Comparison of ENCODE assay signal across 20 mouse cellular contexts in genomic region chr6:89456409-89456961, GRCm38 (mm10).
A peak's percentile ranks its signal among the peaks of the same experiment; 100 is the strongest.
DNase-seq lines count a peak whose midpoint lies in the region; ATAC-seq lines count a peak whose summit lies in the region.
"Had no signal": no experiment of that assay in that cellular context is flagged by ENCODE, and none has a peak within 500 bp of the region (broad histone marks: within the 10 kb centered on the region; RNA-seq: fewer than 3 reads in every experiment).

No protein-coding gene starts in this region.

- H3K27ac ChIP-seq in heart, embryonic 12.5 days (ENCODE audit: poor library complexity, severe bottlenecking): peak overlapping the region; percentile 81; the same call in 1 of the 2 replicates
- H3K27ac ChIP-seq in liver, embryonic 15.5 days (replicated peaks): peak overlapping the region; percentile 63
- H3K27ac ChIP-seq in liver, embryonic 11.5 days (ENCODE audit: low read depth, low read length): no peak overlapping the region
- H3K27ac ChIP-seq in macrophage: peak overlapping the region; percentile 73; the same call in 1 of the 2 replicates
- H3K27ac ChIP-seq: hindbrain, embryonic 10.5 days; neural tube, embryonic 15.5 days; stomach, postnatal 0 days had no signal

- no peaks in the 10 kb centered on the region for H3K79me2 ChIP-seq in macrophage (ENCODE audit: inconsistent target)

- DNase-seq in heart, adult 18-20 months: no peak
- no peak for DNase-seq in liver, embryonic 11.5 days (ENCODE audit: low spot score)
- peak; percentile 21 for DNase-seq in c-Kit-positive CD71-positive TER-119-positive erythroid progenitor cells, embryonic 14.5 days (ENCODE audit: low spot score)
- no peak for DNase-seq in Muller cell, postnatal 12 days (ENCODE audit: inconsistent ontology term)
- DNase-seq: adrenal gland, postnatal 14 days; cerebellum, adult 2 months; gastrocnemius, postnatal 25 days; lung, adult 2 months; midbrain, embryonic 14.5 days; right cerebral cortex, postnatal 25 days had no signal

- WGBS in heart, embryonic 12.5 days: 44% methylated on average over 1 of the region's 1 CpGs
- WGBS in liver, embryonic 15.5 days (ENCODE audit: insufficient replicate concordance): 42% methylated on average over 1 of the region's 1 CpGs
- 63% methylated on average over 1 of the region's 1 CpGs for WGBS in liver, embryonic 11.5 days
- WGBS in macrophage (ENCODE audit: missing documents): 93% methylated on average over 1 of the region's 1 CpGs

- no peaks in the 10 kb centered on the region for H3K27me3 ChIP-seq in heart, embryonic 12.5 days (replicated peaks)
- no peaks in the 10 kb centered on the region for H3K27me3 ChIP-seq in liver, embryonic 15.5 days
- H3K27me3 ChIP-seq in liver, embryonic 11.5 days (replicated peaks; ENCODE audit: control insufficient read depth, insufficient read depth, low read length): no peaks in the 10 kb centered on the region
- H3K27me3 ChIP-seq: neural tube, embryonic 15.5 days had no signal

- H3K36me3 ChIP-seq in heart, embryonic 12.5 days: no peaks in the 10 kb centered on the region
- H3K36me3 ChIP-seq in liver, embryonic 15.5 days (replicated peaks): no peaks in the 10 kb centered on the region
- H3K36me3 ChIP-seq in liver, embryonic 11.5 days (ENCODE audit: control insufficient read depth, insufficient read depth, low read length): no peaks in the 10 kb centered on the region
- no peaks in the 10 kb centered on the region for H3K36me3 ChIP-seq in macrophage (ENCODE audit: inconsistent target)
- H3K36me3 ChIP-seq: G1E; hindbrain, embryonic 10.5 days; neural tube, embryonic 15.5 days had no signal

- H3K9ac ChIP-seq in heart, embryonic 12.5 days: no peak overlapping the region
- H3K9ac ChIP-seq in liver, embryonic 15.5 days: no peak overlapping the region
- H3K9ac ChIP-seq in liver, embryonic 11.5 days (ENCODE audit: low read depth, low read length): no peak overlapping the region
- H3K9ac ChIP-seq: neural tube, embryonic 15.5 days had no signal

- ATAC-seq in heart, embryonic 12.5 days (ENCODE audit: insufficient number of reproducible peaks, low FRiP score): no peak
- peak; percentile 50; the same call in 1 of the 2 replicates for ATAC-seq in liver, embryonic 15.5 days (ENCODE audit: insufficient read depth)
- no peak; the same call in 1 of the 2 replicates for ATAC-seq in liver, embryonic 11.5 days (replicated peaks; ENCODE audit: low FRiP score)
- ATAC-seq: CD4-positive, CD25-positive, alpha-beta regulatory T cell, adult 4 months; forebrain, embryonic 14.5 days had no signal

- no peaks in the 10 kb centered on the region for H3K9me3 ChIP-seq in heart, embryonic 12.5 days (replicated peaks)
- no peaks in the 10 kb centered on the region for H3K9me3 ChIP-seq in liver, embryonic 15.5 days (replicated peaks)
- no peaks in the 10 kb centered on the region for H3K9me3 ChIP-seq in liver, embryonic 11.5 days (ENCODE audit: control insufficient read depth, low read length)
- H3K9me3 ChIP-seq: G1E; hindbrain, embryonic 10.5 days; neural tube, embryonic 15.5 days had no signal

- H3K4me1 ChIP-seq in heart, embryonic 12.5 days (replicated peaks): peaks cover 61% of the 10 kb centered on the region
- H3K4me1 ChIP-seq in liver, embryonic 15.5 days (replicated peaks): peaks cover 34% of the 10 kb centered on the region
- H3K4me1 ChIP-seq in liver, embryonic 11.5 days (replicated peaks; ENCODE audit: control insufficient read depth, insufficient read depth, low read length): peaks cover 5% of the 10 kb centered on the region; the same call in 1 of the 2 replicates

- no peak overlapping the region for H3K4me2 ChIP-seq in heart, embryonic 12.5 days
- H3K4me2 ChIP-seq in liver, embryonic 15.5 days: no peak overlapping the region
- H3K4me2 ChIP-seq in liver, embryonic 11.5 days: no peak overlapping the region
- H3K4me2 ChIP-seq: neural tube, embryonic 15.5 days had no signal

- H3K4me3 ChIP-seq in heart, embryonic 12.5 days: no peak overlapping the region
- no peak overlapping the region for H3K4me3 ChIP-seq in liver, embryonic 15.5 days (replicated peaks)
- H3K4me3 ChIP-seq in liver, embryonic 11.5 days (ENCODE audit: low read depth, low read length): no peak overlapping the region
- H3K4me3 ChIP-seq in macrophage (ENCODE audit: inconsistent target): no peak overlapping the region
- H3K4me3 ChIP-seq: hindbrain, embryonic 10.5 days; myocyte; neural tube, embryonic 15.5 days had no signal
